In the genomic region with DNA sequence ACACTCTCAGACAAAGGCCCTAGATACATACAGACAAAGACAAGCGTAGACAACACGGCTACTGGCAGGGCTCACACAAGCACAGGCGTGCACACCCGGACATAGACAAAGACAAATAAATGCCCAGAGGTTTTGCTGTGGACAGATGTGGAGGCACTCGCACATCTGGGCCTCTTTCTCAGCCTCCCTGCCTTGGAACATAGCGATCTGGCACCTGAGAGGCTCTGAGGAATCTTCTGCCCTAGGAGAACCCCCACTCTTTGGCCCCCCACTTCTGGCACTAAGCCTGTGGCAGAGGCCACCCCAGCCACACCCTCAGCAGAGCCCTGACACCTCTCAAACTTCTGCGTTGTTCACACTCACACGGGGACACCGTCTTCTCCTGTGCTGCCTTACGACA, we compare ENCODE assay signal across 8 mouse cellular contexts. TPM values are rescaled to one million over a fixed set of nuclear protein-coding genes. Genes with fewer than 3 reads are reported as not detected.
DNase-seq lines count a peak whose midpoint lies in the region; ATAC-seq and TF ChIP-seq lines count a peak whose summit lies in the region.
"Had no signal": no experiment of that assay in that cellular context is flagged by ENCODE, and none has a peak within 500 bp of the region (broad histone marks: within the 10 kb centered on the region; RNA-seq: fewer than 3 reads in every experiment).

No protein-coding gene starts in this region.

- no peak overlapping the region for H3K4me3 ChIP-seq in kidney, embryonic 14.5 days (ENCODE audit: low read length)
- H3K4me3 ChIP-seq in embryonic facial prominence, embryonic 11.5 days (ENCODE audit: low read depth, low read length), result no peak overlapping the region
- no peak overlapping the region for H3K4me3 ChIP-seq in embryonic fibroblast, embryonic 13.5 days (ENCODE audit: insufficient read depth, low read length)
- H3K4me3 ChIP-seq in midbrain, embryonic 13.5 days (replicated peaks), result no peak overlapping the region
- no peak overlapping the region for H3K4me3 ChIP-seq in left cerebral cortex, adult 2 months

- DNase-seq in kidney, postnatal 4 days, result no peak
- no peak for DNase-seq in embryonic facial prominence, embryonic 11.5 days (ENCODE audit: low spot score)
- no peak for DNase-seq in left cerebral cortex, adult 2 months (ENCODE audit: extremely low spot score in 1 of 2, low spot score in 2 of 2)
- no peak for DNase-seq in cerebellum, adult 9-11 months
- DNase-seq: spleen, adult 18-20 months had no signal

- peaks cover 80% of the 10 kb centered on the region for H3K4me1 ChIP-seq in kidney, embryonic 14.5 days (ENCODE audit: control insufficient read depth, insufficient read depth, low read length)
- peaks cover 28% of the 10 kb centered on the region for H3K4me1 ChIP-seq in embryonic facial prominence, embryonic 11.5 days (ENCODE audit: control insufficient read depth, insufficient read depth, low read length)
- H3K4me1 ChIP-seq in embryonic fibroblast, embryonic 13.5 days (ENCODE audit: control insufficient read depth, insufficient read depth, low read length), result peaks cover 18% of the 10 kb centered on the region
- H3K4me1 ChIP-seq in midbrain, embryonic 13.5 days (replicated peaks), result peaks cover 71% of the 10 kb centered on the region

- H3K36me3 ChIP-seq in kidney, embryonic 14.5 days (ENCODE audit: control insufficient read depth, insufficient read depth, low read length), result peaks cover 11% of the 10 kb centered on the region; the same call in 1 of the 2 replicates
- no peaks in the 10 kb centered on the region for H3K36me3 ChIP-seq in embryonic facial prominence, embryonic 11.5 days (replicated peaks; ENCODE audit: control insufficient read depth, insufficient read depth, low read depth, low read length)
- peaks cover 10% of the 10 kb centered on the region; the same call in 1 of the 2 replicates for H3K36me3 ChIP-seq in midbrain, embryonic 13.5 days

- 69% methylated on average over 10 of the region's 10 CpGs for WGBS in kidney, embryonic 14.5 days
- 73% methylated on average over 10 of the region's 10 CpGs for WGBS in embryonic facial prominence, embryonic 11.5 days
- 69% methylated on average over 10 of the region's 10 CpGs for WGBS in midbrain, embryonic 13.5 days

- H3K9ac ChIP-seq in kidney, embryonic 14.5 days (ENCODE audit: low read depth, low read length), result no peak overlapping the region
- H3K9ac ChIP-seq in embryonic facial prominence, embryonic 11.5 days (replicated peaks; ENCODE audit: low read length), result no peak overlapping the region
- H3K9ac ChIP-seq in midbrain, embryonic 13.5 days (replicated peaks), result 0 out of 2 replicates have a peak overlapping the region, but pooled peaks have one; percentile 5

- intact Hi-C loops in left cerebral cortex, adult 2 months (cut with DNase I), result no loop called here

- H3K4me2 ChIP-seq in kidney, embryonic 14.5 days (replicated peaks; ENCODE audit: low read depth, low read length), result no peak overlapping the region
- H3K4me2 ChIP-seq in embryonic facial prominence, embryonic 11.5 days (ENCODE audit: low read depth, low read length), result no peak overlapping the region
- H3K4me2 ChIP-seq in midbrain, embryonic 13.5 days (replicated peaks), result no peak overlapping the region

- no peak for TF ChIP-seq CTCF in embryonic fibroblast, embryonic 13.5 days (IDR thresholded peaks at IDR 0.05; ENCODE audit: borderline replicate concordance, insufficient read depth, low read length)
- TF ChIP-seq CTCF in left cerebral cortex, adult 2 months (IDR thresholded peaks at IDR 0.05), result no peak

- no peak for ATAC-seq in kidney, embryonic 14.5 days (ENCODE audit: low FRiP score, low TSS enrichment)
- no peak for ATAC-seq in embryonic facial prominence, embryonic 11.5 days (replicated peaks; ENCODE audit: insufficient number of reproducible peaks, low FRiP score, low TSS enrichment, low read depth)
- ATAC-seq in midbrain, embryonic 13.5 days, result no peak

- peak overlapping the region; percentile 75; the same call in 1 of the 2 replicates for H3K27ac ChIP-seq in kidney, embryonic 14.5 days (ENCODE audit: low read depth, low read length)
- peak overlapping the region; percentile 11; the same call in 1 of the 2 replicates for H3K27ac ChIP-seq in embryonic facial prominence, embryonic 11.5 days (replicated peaks; ENCODE audit: low read depth, low read length)
- H3K27ac ChIP-seq in embryonic fibroblast, embryonic 13.5 days (ENCODE audit: insufficient read depth, low read length), result peak overlapping the region; percentile 55
- H3K27ac ChIP-seq in midbrain, embryonic 13.5 days, result peak overlapping the region; percentile 56; the same call in 1 of the 2 replicates
- H3K27ac ChIP-seq in left cerebral cortex, adult 2 months, result no peak overlapping the region

- no peaks in the 10 kb centered on the region for H3K27me3 ChIP-seq in kidney, embryonic 14.5 days (ENCODE audit: control insufficient read depth, insufficient read depth, low read length)
- H3K27me3 ChIP-seq in embryonic facial prominence, embryonic 11.5 days (ENCODE audit: control insufficient read depth, insufficient read depth, low read length), result no peaks in the 10 kb centered on the region
- H3K27me3 ChIP-seq in midbrain, embryonic 13.5 days, result no peaks in the 10 kb centered on the region

- H3K9me3 ChIP-seq in kidney, embryonic 14.5 days (ENCODE audit: control insufficient read depth, low read length), result no peaks in the 10 kb centered on the region
- H3K9me3 ChIP-seq in embryonic facial prominence, embryonic 11.5 days (replicated peaks; ENCODE audit: control insufficient read depth, low read length), result no peaks in the 10 kb centered on the region
- H3K9me3 ChIP-seq in midbrain, embryonic 13.5 days, result no peaks in the 10 kb centered on the region

- no peak for TF ChIP-seq POLR2A in embryonic fibroblast, embryonic 13.5 days (IDR thresholded peaks at IDR 0.05; ENCODE audit: low read depth, low read length)

RNA-seq across cellular contexts. Expression of gene Ahdc1, which starts 15.2 kb away (rescaled TPM):
- 11.3 and 12.1 TPM in 2 replicates for polyA plus RNA-seq in kidney, embryonic 14.5 days (2014; fragmentation: Nextera tagmentation; extraction: Ambion mirVana)
- polyA plus RNA-seq in embryonic facial prominence, embryonic 11.5 days (2014; fragmentation: Nextera tagmentation; extraction: Ambion mirVana), result 6.6 and 7.7 TPM in 2 replicates
- polyA plus RNA-seq in embryonic fibroblast, embryonic 13.5 days (2011; ENCODE audit: insufficient read length, low read depth, missing spikeins), result 37.5 and 46.0 TPM in 2 replicates
- polyA plus RNA-seq in midbrain, embryonic 13.5 days (2015; fragmentation: Nextera tagmentation; extraction: Ambion mirVana), result 10.4 and 12.6 TPM in 2 replicates
- total RNA-seq in left cerebral cortex, adult 2 months (2021), result 100 to 1,000 TPM; 108 to 132 TPM

RNA-seq across cellular contexts. Expression of gene Fgr, which starts 52.4 kb away (rescaled TPM):
- 0.23 and 0.45 TPM in 2 replicates for polyA plus RNA-seq in kidney, embryonic 14.5 days (2014; fragmentation: Nextera tagmentation; extraction: Ambion mirVana)
- 0.08 and 0.20 TPM in 2 replicates for polyA plus RNA-seq in embryonic facial prominence, embryonic 11.5 days (2014; fragmentation: Nextera tagmentation; extraction: Ambion mirVana)
- polyA plus RNA-seq in embryonic fibroblast, embryonic 13.5 days (2011; ENCODE audit: insufficient read length, low read depth, missing spikeins), result not detected in 2 replicates
- polyA plus RNA-seq in midbrain, embryonic 13.5 days (2015; fragmentation: Nextera tagmentation; extraction: Ambion mirVana), result 0.12 TPM in 1 of 2 replicates, not detected in the other
- under 1 TPM; 0.23 TPM for total RNA-seq in left cerebral cortex, adult 2 months (2021)
